Mouse (Mus musculus): Measurements from ENCODE around the gene Dvl1. TPM values are rescaled to one million over a fixed set of nuclear protein-coding genes. Genes with fewer than 3 reads are reported as not detected.

Dvl1 gene
- 14.2 and 15.1 TPM in 2 replicates for polyA plus RNA-seq (2014; fragmentation: Nextera tagmentation; extraction: Ambion mirVana)

DNA sequence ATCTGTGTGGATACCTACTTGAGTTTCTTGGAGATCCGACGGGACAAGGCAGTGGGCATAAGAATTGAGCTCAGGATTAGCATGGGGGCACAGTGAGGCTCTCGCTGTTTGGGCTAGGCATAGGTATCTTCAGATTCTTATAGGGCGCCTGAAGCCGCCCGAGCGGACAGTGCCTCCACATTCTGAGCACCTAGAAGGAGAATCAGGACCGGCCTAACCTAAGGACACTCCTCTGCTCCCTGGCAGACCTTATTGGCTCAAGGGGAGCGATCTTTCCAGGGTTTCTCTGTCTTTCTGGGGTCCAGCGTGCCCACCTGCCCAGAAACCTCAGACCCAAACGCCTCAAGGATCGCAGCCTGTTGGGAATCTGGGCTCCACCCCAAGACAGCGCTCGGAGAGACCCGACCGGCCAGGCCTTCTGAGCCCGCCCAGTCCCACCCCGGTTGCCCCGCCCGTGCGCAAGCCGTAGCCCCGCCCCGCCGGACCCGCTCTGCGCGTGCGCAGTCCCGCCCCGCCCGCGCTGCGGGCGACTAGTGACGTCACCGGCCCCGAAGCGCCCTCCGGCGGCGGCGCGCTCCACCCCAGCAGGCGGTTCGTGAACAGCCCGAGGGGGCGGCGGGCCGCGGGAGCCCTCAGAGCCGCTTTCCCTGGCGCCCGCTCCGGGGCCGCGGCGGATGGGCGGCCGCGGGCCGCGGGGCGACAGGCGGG lies at the start of gene Dvl1:
Gene Dvl1, plus strand, starts transcription at position 532 of the 708 bp plus-strand sequence.
- peak within 1 kb of the TSS; percentile 31; the same call in 1 of the 2 replicates for H3K27ac ChIP-seq (ENCODE audit: low read depth, low read length)
- WGBS = 3% methylated on average over 46 of the region's 65 CpGs
- H3K9ac ChIP-seq (ENCODE audit: low read length) = peak within 1 kb of the TSS; percentile 87
- peaks cover 18% of the 10 kb centered on the region for H3K4me1 ChIP-seq (ENCODE audit: control insufficient read depth, insufficient read depth, low read length)
- no peaks in the 10 kb centered on the region for H3K27me3 ChIP-seq (ENCODE audit: control insufficient read depth, insufficient read depth, low read length)
- no peaks in the 10 kb centered on the region for H3K9me3 ChIP-seq (ENCODE audit: control insufficient read depth, low read length)
- peak within 1 kb of the TSS; percentile 93 for H3K4me3 ChIP-seq (ENCODE audit: low read depth, low read length)
- H3K4me2 ChIP-seq (ENCODE audit: low read depth) = peak within 1 kb of the TSS; percentile 92
- H3K36me3 ChIP-seq (ENCODE audit: control insufficient read depth, insufficient read depth, low read length) = peaks cover 2% of the 10 kb centered on the region; the same call in 1 of the 2 replicates
- DNase-seq (ENCODE audit: low spot score) (peak; percentile 94), ATAC-seq (ENCODE audit: insufficient read depth, low FRiP score, low TSS enrichment) (peak; percentile 89)

DNA sequence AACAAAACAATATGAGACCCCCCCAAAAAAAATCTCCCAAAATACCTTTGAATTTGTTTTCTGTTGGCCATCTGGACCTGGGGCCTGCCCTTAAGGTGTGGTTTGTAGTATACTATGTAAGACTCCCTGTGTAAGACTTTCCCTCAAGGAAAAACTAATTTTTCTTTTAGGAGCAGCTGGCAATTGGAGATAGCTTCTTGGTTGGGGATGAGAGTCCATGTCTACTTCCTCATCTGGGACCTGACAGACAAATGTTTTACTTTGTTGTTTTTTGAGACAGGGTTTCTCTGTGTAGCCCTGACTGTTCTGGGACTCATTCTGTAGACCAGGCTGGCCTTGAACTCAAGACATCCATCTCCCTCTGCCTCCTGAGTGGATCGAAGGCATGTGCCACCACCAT lies 45.1 kb upstream of the Dvl1 start:
- Histone ChIP-seq H3K27me3 (ENCODE audit: control insufficient read depth, insufficient read depth, low read length) (no peaks in the 10 kb centered on the region), H3K9me3 (ENCODE audit: control insufficient read depth, low read length) (no peaks in the 10 kb centered on the region), H3K36me3 (ENCODE audit: control insufficient read depth, insufficient read depth, low read length) (no peaks in the 10 kb centered on the region; the same call in none of the 2 replicates), H3K27ac (ENCODE audit: low read depth, low read length) (no peak overlapping the region), H3K4me1 (ENCODE audit: control insufficient read depth, insufficient read depth, low read length) (peaks cover 11% of the 10 kb centered on the region; the same call in 1 of the 2 replicates), H3K9ac (ENCODE audit: low read length) (no peak overlapping the region), H3K4me3 (ENCODE audit: low read depth, low read length) (no peak overlapping the region), H3K4me2 (ENCODE audit: low read depth) (no peak overlapping the region)
- ATAC-seq (ENCODE audit: insufficient read depth, low FRiP score, low TSS enrichment) = no peak
- no peak for DNase-seq (ENCODE audit: low spot score)
- WGBS = 100% methylated on average over 1 of the region's 1 CpGs

GRCm38 (mm10) chr4:155802741-155803339 lies 44.4 kb upstream of the Dvl1 start, which contains the start of gene Mrpl20:
Gene Mrpl20 (plus strand): TSS chr4:155802878.
- ATAC-seq (ENCODE audit: insufficient read depth, low FRiP score, low TSS enrichment) (no peak), DNase-seq (ENCODE audit: low spot score) (no peak)
- no peaks in the 10 kb centered on the region for H3K27me3 ChIP-seq (ENCODE audit: control insufficient read depth, insufficient read depth, low read length)
- H3K4me3 ChIP-seq (ENCODE audit: low read depth, low read length) = peak within 1 kb of the TSS; percentile 89
- peaks cover 11% of the 10 kb centered on the region; the same call in 1 of the 2 replicates for H3K4me1 ChIP-seq (ENCODE audit: control insufficient read depth, insufficient read depth, low read length)
- peak within 1 kb of the TSS; percentile 78 for H3K9ac ChIP-seq (ENCODE audit: low read length)
- WGBS = 15% methylated on average over 12 of the region's 12 CpGs
- H3K4me2 ChIP-seq (ENCODE audit: low read depth) = peak within 1 kb of the TSS; percentile 76
- H3K36me3 ChIP-seq (ENCODE audit: control insufficient read depth, insufficient read depth, low read length) = peaks cover 4% of the 10 kb centered on the region
- H3K27ac ChIP-seq (ENCODE audit: low read depth, low read length) = no peak within 1 kb of the TSS
- no peaks in the 10 kb centered on the region for H3K9me3 ChIP-seq (ENCODE audit: control insufficient read depth, low read length)

DNA sequence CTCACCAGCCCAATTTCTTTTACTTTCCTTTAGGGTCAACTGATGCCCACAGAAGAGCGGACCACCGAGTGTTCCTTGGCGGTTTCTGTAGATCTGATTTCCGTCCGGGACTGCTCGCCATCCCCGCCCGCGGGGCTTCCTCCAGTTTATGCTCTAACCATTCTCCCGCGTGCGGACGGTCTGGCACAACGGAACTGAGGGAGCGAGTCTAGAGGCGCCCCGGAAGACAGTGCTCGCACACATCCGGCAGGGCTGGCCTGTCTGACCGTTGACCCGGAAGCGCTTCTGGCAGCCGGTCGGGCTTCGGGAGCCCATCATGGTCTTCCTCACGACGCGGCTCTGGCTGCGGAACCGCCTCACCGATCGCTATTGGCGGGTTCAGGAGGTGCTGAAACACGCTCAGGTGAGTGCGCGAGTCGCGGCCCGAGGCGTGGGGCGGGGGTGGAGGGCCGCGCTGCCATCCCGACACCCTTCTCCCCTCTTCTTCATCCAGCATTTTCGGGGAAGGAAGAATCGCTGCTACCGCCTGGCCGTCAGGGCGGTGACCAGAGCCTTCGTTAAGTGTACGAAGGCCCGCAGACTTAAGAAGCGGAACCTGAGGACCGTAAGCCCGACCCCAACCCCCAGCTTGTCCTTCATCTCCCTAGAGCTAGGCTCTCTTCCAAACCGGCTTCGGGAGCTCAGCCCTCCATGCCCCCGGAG lies 43.7 kb upstream of the Dvl1 start:
- Histone ChIP-seq H3K4me3 (ENCODE audit: low read depth, low read length) (peak overlapping the region; percentile 89), H3K9ac (ENCODE audit: low read length) (peak overlapping the region; percentile 78), H3K9me3 (ENCODE audit: control insufficient read depth, low read length) (no peaks in the 10 kb centered on the region), H3K27me3 (ENCODE audit: control insufficient read depth, insufficient read depth, low read length) (no peaks in the 10 kb centered on the region), H3K4me2 (ENCODE audit: low read depth) (peak overlapping the region; percentile 76), H3K27ac (ENCODE audit: low read depth, low read length) (no peak overlapping the region), H3K4me1 (ENCODE audit: control insufficient read depth, insufficient read depth, low read length) (peaks cover 11% of the 10 kb centered on the region; the same call in 1 of the 2 replicates), H3K36me3 (ENCODE audit: control insufficient read depth, insufficient read depth, low read length) (peaks cover 7% of the 10 kb centered on the region)
- WGBS = under 1% methylated on average over 58 of the region's 58 CpGs
- ATAC-seq (ENCODE audit: insufficient read depth, low FRiP score, low TSS enrichment) (peak; percentile 99), DNase-seq (ENCODE audit: low spot score) (peak; percentile 97)

- Histone ChIP-seq H3K27ac (ENCODE audit: low read depth, low read length) (no peak overlapping the region), H3K4me2 (ENCODE audit: low read depth) (no peak overlapping the region), H3K36me3 (ENCODE audit: control insufficient read depth, insufficient read depth, low read length) (peaks cover 9% of the 10 kb centered on the region)
These were observed 39.4 kb upstream of the Dvl1 start for GRCm38 (mm10) chr4:155807841-155808240.

GRCm38 (mm10) chr4:155811929-155812664 lies 35.1 kb upstream of the Dvl1 start, which contains the start of gene Ccnl2:
Gene Ccnl2 (plus strand): TSS chr4:155812489.
- peak; percentile 99 for ATAC-seq (ENCODE audit: insufficient read depth, low FRiP score, low TSS enrichment)
- peak within 1 kb of the TSS; percentile 84 for H3K4me2 ChIP-seq (ENCODE audit: low read depth)
- peaks cover 20% of the 10 kb centered on the region for H3K36me3 ChIP-seq (ENCODE audit: control insufficient read depth, insufficient read depth, low read length)
- under 1% methylated on average over 46 of the region's 60 CpGs for WGBS
- H3K27ac ChIP-seq (ENCODE audit: low read depth, low read length) = peak within 1 kb of the TSS; percentile 86
- peaks cover 15% of the 10 kb centered on the region for H3K4me1 ChIP-seq (ENCODE audit: control insufficient read depth, insufficient read depth, low read length)
- H3K4me3 ChIP-seq (ENCODE audit: low read depth, low read length) = peak within 1 kb of the TSS; percentile 87
- H3K9me3 ChIP-seq (ENCODE audit: control insufficient read depth, low read length) = no peaks in the 10 kb centered on the region
- peak; percentile 98 for DNase-seq (ENCODE audit: low spot score)
- no peaks in the 10 kb centered on the region for H3K27me3 ChIP-seq (ENCODE audit: control insufficient read depth, insufficient read depth, low read length)
- peak within 1 kb of the TSS; percentile 100 for H3K9ac ChIP-seq (ENCODE audit: low read length)

More at GRCm38 (mm10) chr4:155807841-155808240, 39.4 kb upstream of the Dvl1 start:
- peaks cover 15% of the 10 kb centered on the region for H3K4me1 ChIP-seq (ENCODE audit: control insufficient read depth, insufficient read depth, low read length)
- WGBS = 87% methylated on average over 3 of the region's 3 CpGs
- no peaks in the 10 kb centered on the region for H3K9me3 ChIP-seq (ENCODE audit: control insufficient read depth, low read length)
- H3K9ac ChIP-seq (ENCODE audit: low read length) = no peak overlapping the region
- DNase-seq (ENCODE audit: low spot score) (no peak), ATAC-seq (ENCODE audit: insufficient read depth, low FRiP score, low TSS enrichment) (no peak)
- no peak overlapping the region for H3K4me3 ChIP-seq (ENCODE audit: low read depth, low read length)
- H3K27me3 ChIP-seq (ENCODE audit: control insufficient read depth, insufficient read depth, low read length) = no peaks in the 10 kb centered on the region

DNA sequence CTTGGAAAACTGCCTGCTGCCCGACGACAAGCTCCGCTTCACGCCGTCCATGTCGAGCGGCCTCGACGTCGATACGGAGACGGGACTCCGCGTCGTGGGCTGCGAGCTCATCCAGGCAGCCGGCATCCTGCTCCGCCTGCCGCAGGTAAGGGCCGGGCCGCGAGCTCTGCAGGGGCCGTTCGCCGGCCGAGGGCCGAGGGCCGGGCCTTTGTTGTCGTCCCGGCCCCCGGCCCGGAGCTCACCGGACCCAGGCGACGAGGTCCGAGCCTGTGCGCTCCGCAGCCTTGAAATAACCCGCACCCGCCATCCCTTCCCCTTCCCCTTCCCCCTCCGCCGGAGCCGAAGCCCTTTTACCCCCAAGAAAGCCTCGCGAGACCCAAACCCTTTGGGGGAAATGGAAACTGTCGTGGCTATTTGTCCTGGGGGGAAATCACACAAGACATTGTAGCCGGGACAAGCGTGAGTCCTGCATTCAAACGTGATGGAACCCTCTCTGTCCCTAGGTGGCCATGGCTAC lies 34.5 kb upstream of the Dvl1 start:
- Histone ChIP-seq H3K4me3 (ENCODE audit: low read depth, low read length) (peak overlapping the region; percentile 87), H3K9ac (ENCODE audit: low read length) (peak overlapping the region; percentile 100), H3K4me1 (ENCODE audit: control insufficient read depth, insufficient read depth, low read length) (peaks cover 15% of the 10 kb centered on the region), H3K36me3 (ENCODE audit: control insufficient read depth, insufficient read depth, low read length) (peaks cover 19% of the 10 kb centered on the region), H3K4me2 (ENCODE audit: low read depth) (peak overlapping the region; percentile 84), H3K9me3 (ENCODE audit: control insufficient read depth, low read length) (no peaks in the 10 kb centered on the region), H3K27ac (ENCODE audit: low read depth, low read length) (peak overlapping the region; percentile 85), H3K27me3 (ENCODE audit: control insufficient read depth, insufficient read depth, low read length) (no peaks in the 10 kb centered on the region)
- DNase-seq (ENCODE audit: low spot score) (peak; percentile 59), ATAC-seq (ENCODE audit: insufficient read depth, low FRiP score, low TSS enrichment) (peak; percentile 41)
- under 1% methylated on average over 49 of the region's 49 CpGs for WGBS

DNA sequence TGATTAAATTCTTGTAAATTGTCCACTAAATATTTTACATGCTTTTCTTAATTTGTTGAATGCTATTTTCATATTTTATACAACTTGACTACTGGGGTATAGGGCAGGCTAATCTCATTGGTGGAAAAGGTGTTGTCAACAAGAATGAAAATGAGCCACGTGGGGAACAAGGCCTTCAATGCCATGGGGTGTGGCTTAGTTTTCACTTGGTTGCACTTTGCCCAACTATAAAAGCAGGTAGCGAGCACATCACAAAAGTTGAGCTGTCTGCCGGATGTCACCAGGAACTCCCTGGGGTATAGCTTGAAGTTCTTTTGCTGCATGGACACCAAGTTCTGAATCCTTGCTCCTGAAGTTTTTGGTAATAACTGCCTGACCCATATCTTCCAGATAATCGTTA lies 29.7 kb upstream of the Dvl1 start:
- Histone ChIP-seq H3K9me3 (ENCODE audit: control insufficient read depth, low read length) (no peaks in the 10 kb centered on the region), H3K36me3 (ENCODE audit: control insufficient read depth, insufficient read depth, low read length) (peaks cover 41% of the 10 kb centered on the region), H3K27ac (ENCODE audit: low read depth, low read length) (no peak overlapping the region), H3K4me2 (ENCODE audit: low read depth) (no peak overlapping the region), H3K9ac (ENCODE audit: low read length) (no peak overlapping the region), H3K4me1 (ENCODE audit: control insufficient read depth, insufficient read depth, low read length) (peaks cover 10% of the 10 kb centered on the region), H3K4me3 (ENCODE audit: low read depth, low read length) (no peak overlapping the region), H3K27me3 (ENCODE audit: control insufficient read depth, insufficient read depth, low read length) (no peaks in the 10 kb centered on the region)
- no peak for ATAC-seq (ENCODE audit: insufficient read depth, low FRiP score, low TSS enrichment)
- WGBS = 86% methylated on average over 4 of the region's 4 CpGs
- DNase-seq (ENCODE audit: low spot score) = no peak
